Mouse (Mus musculus): ENCODE measurements at regions not wholly inside any gene's neighbourhood (a gene's known extent, or its start where the extent isn't known, plus 50 kb on each side); places are given as distances from the start of the nearest gene placed in this dataset.

DNA sequence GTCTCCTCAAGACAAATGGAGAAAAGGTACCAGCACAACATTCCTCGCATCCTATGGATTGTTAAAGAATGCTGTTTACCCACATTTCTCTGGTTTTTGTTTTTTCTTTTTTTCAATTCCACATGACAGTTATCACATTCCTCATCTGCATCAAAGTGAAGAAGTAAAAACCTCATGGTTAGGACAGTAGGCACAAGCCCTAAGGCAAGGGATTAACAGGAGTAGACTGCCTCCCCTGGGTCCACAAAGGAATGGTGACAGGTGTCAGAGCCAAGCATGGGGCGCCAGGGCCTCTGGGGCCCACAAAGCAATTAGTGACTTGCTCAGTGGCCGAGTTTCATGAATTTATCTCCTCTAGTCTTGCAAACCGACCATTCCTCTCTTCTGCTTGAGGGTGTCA is 166.9 kb upstream of the Serp2 start:
- TF ChIP-seq POLR2A (IDR thresholded peaks at IDR 0.05; ENCODE audit: extremely low read depth, insufficient read depth, low read length) (no peak), CTCF (IDR thresholded peaks at IDR 0.05; ENCODE audit: extremely low read depth, insufficient read depth, low read length) (no peak)
